8 mouse cellular contexts compared by ENCODE assay signal in the genomic region with DNA sequence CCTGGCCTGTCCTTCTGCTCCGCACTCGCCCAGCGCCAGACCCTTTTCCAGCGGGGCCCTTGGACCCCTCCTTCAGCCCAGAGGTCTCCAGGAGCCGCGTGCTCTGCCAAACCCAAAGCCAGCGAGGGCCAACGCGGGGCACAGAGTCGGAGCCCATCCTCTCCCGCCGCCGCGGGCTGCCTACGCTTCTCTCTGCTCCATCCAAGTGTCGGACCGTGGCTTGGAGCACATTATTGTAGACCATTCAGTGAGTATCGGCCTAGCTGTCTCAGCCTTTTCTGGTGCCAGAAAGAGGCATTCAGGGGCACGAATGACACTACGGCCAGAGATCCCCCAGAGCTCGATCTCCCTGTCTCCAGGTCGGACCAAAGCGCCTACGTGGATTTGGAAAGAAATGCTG. TPM values are rescaled to one million over a fixed set of nuclear protein-coding genes. Genes with fewer than 3 reads are reported as not detected.
DNase-seq lines count a peak whose midpoint lies in the region; ATAC-seq and TF ChIP-seq lines count a peak whose summit lies in the region.

No protein-coding gene starts in this region.

- TF ChIP-seq POLR2A in kidney, adult 2 months (IDR thresholded peaks at IDR 0.05; ENCODE audit: low read depth, low read length), result no peak

- no peak for DNase-seq in kidney, adult 2 months
- DNase-seq in kidney, adult 11 months, result no peak
- DNase-seq in urinary bladder, adult 2 months (ENCODE audit: low spot score), result no peak
- DNase-seq in thymus, postnatal 10 days (ENCODE audit: low spot score in 2 of 2), result no peak
- no peak for DNase-seq in thymus, postnatal 25 days

- ATAC-seq in hematopoietic stem cell, adult 5-6 weeks (replicated peaks in 1 of 2; ENCODE audit: insufficient read depth in 1 of 2, low FRiP score in 2 of 2, low TSS enrichment in 1 of 2, low read depth in 1 of 2, poor library complexity in 2 of 2, severe bottlenecking in 2 of 2), result 0 out of 4 replicates have a peak, but pooled peaks have one; percentile 12 to 13
- ATAC-seq in midbrain, embryonic 12.5 days (ENCODE audit: low FRiP score, low read depth), result no peak

- no peaks in the 10 kb centered on the region for H3K36me3 ChIP-seq in kidney, adult 2 months (ENCODE audit: control insufficient read depth, insufficient read depth, low read length)
- no peaks in the 10 kb centered on the region for H3K36me3 ChIP-seq in midbrain, embryonic 12.5 days

- H3K27me3 ChIP-seq in kidney, adult 2 months (replicated peaks; ENCODE audit: control insufficient read depth, insufficient read depth, low read length), result no peaks in the 10 kb centered on the region
- peaks cover 33% of the 10 kb centered on the region for H3K27me3 ChIP-seq in midbrain, embryonic 12.5 days

- 3% methylated on average over 24 of the region's 24 CpGs for WGBS in kidney, adult 2 months
- WGBS in midbrain, embryonic 12.5 days, result under 1% methylated on average over 24 of the region's 24 CpGs

- H3K4me3 ChIP-seq in kidney, adult 2 months (ENCODE audit: insufficient read depth, low read depth, low read length), result peak overlapping the region; percentile 37; the same call in 1 of the 2 replicates
- peak overlapping the region; percentile 42 for H3K4me3 ChIP-seq in brown adipose tissue, adult 24 weeks (ENCODE audit: insufficient read depth, low read depth, low read length)
- H3K4me3 ChIP-seq in midbrain, embryonic 12.5 days, result peak overlapping the region; percentile 53

- H3K4me2 ChIP-seq in midbrain, embryonic 12.5 days (replicated peaks), result peak overlapping the region; percentile 83

- peak overlapping the region; percentile 73 for H3K9ac ChIP-seq in midbrain, embryonic 12.5 days (replicated peaks)

- no peaks in the 10 kb centered on the region for H3K4me1 ChIP-seq in kidney, adult 2 months (ENCODE audit: control insufficient read depth, insufficient read depth, low read length)
- no peaks in the 10 kb centered on the region for H3K4me1 ChIP-seq in brown adipose tissue, adult 24 weeks (ENCODE audit: control insufficient read depth, insufficient read depth, insufficient read length, low read length)
- H3K4me1 ChIP-seq in midbrain, embryonic 12.5 days, result peaks cover 55% of the 10 kb centered on the region

- H3K9me3 ChIP-seq in midbrain, embryonic 12.5 days, result no peaks in the 10 kb centered on the region

- TF ChIP-seq CTCF in kidney, adult 2 months (conservative IDR thresholded peaks at IDR 0.05; ENCODE audit: insufficient read depth, insufficient read length, low read depth, low read length), result no peak

- H3K27ac ChIP-seq in kidney, adult 2 months (ENCODE audit: insufficient read depth, low read depth, low read length), result no peak overlapping the region
- H3K27ac ChIP-seq in brown adipose tissue, adult 24 weeks (replicated peaks; ENCODE audit: low read depth, low read length), result no peak overlapping the region
- peak overlapping the region; percentile 84 for H3K27ac ChIP-seq in midbrain, embryonic 12.5 days (replicated peaks)

RNA-seq across cellular contexts. Expression of a gene that starts 0.6 kb away (rescaled TPM):
- polyA plus RNA-seq in kidney, adult 2 months (2012; rRNA removed), result 1.8 and 2.2 TPM in 2 replicates
- 1.5 and 2.4 TPM in 2 replicates for polyA plus RNA-seq in brown adipose tissue, adult 24 weeks (2012; ENCODE audit: insufficient read depth, insufficient read length, missing spikeins)
- not detected in 2 replicates for total RNA-seq in hematopoietic stem cell, adult 5-6 weeks (2017)
- 29.8 and 30.5 TPM in 2 replicates for polyA plus RNA-seq in midbrain, embryonic 12.5 days (2016; fragmentation: Nextera tagmentation; extraction: Ambion mirVana)
- polyA plus RNA-seq in urinary bladder, adult 2 months (2012; rRNA removed), result 5.8 and 8.6 TPM in 2 replicates
